Mouse (Mus musculus): ENCODE results near the gene Sptbn4. TPM values are rescaled to one million over a fixed set of nuclear protein-coding genes. Genes with fewer than 3 reads are reported as not detected.
A peak's percentile ranks its signal among the peaks of the same experiment; 100 is the strongest.

The Sptbn4 gene
- total RNA-seq, 2 experiments from 2014 or later, result 128 to 132 TPM

DNA sequence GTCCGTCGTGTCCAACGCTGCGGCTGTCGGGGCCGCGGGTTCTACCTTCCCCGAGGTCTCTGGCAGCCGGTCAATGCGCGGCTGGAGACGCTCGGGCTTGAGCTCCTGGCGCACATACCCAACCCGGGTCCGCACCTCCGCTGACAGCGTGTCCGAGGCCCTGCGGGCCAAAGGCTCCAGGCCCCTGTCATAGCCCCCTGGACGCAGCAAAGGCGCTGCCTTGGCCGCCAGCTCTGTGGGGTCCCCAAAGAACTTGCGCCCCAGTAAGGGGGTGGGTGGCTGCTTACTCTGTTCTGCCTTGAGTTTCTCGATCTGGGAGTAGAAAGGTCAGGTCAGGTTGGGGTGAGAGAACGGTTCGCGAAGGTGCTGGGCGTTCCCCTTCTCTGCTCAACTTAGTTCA is 83.1 kb downstream of the Sptbn4 start:
- DNase-seq (ENCODE audit: low spot score in 2 of 2), result no peak
- intact Hi-C loops (cut with DNase I), result no loop called here

DNA sequence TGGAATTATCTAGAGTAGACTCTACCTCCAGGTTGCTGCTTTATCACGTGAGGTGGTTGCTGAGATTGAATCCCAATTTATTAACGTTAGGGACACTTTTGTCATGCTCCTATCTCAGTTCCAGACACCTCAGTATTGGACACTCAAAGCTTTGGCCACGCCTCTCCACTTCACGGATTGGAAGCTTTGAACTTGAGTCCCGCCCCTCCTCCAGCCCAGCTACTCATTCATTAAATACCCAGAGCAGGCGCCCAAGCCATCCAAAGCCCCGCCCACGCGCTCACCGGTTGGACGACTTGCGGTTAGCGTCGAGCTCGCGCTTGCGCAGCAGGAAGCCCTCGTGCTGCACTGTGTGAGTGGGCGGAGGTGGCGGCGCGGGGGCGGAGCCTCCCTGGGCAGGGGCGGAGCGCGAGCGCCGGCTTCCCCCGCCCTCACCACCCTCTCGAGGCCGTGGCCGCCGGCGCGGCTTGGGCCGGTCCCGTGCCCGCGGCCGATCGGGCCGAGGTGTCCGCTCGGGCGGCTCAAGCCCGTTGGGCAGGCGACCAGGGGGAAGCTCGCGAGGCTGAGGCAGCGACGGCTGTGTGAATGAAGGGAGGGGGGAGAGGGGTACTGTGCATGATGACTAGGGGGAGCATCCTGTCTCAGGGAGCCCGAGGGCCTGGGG is 86.1 kb downstream of the Sptbn4 start:
- peak; percentile 99 to 100 for DNase-seq (ENCODE audit: low spot score in 2 of 2)
- intact Hi-C loops (cut with DNase I), result no loop called here

DNA sequence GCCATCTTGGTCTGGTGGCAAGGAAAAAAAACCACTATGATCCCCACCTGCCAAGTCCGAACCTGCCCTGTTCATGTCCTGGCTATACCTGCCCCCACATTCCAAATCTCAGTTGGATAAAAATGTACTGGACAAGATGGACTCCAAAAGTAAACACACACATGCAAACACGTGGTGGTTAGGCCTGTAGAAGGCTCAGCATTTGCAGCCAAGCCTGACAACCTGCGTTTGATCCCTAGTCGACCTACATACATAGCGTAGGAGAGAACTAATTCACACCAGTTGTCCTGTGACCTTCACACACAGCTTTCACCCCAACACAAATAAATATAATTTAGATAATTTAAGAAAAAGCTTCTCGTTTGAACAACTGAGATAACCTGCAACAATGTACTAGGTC is 86.7 kb downstream of the Sptbn4 start:
- intact Hi-C loops (cut with DNase I), result no loop called here
- DNase-seq (ENCODE audit: low spot score in 2 of 2), result no peak

DNA sequence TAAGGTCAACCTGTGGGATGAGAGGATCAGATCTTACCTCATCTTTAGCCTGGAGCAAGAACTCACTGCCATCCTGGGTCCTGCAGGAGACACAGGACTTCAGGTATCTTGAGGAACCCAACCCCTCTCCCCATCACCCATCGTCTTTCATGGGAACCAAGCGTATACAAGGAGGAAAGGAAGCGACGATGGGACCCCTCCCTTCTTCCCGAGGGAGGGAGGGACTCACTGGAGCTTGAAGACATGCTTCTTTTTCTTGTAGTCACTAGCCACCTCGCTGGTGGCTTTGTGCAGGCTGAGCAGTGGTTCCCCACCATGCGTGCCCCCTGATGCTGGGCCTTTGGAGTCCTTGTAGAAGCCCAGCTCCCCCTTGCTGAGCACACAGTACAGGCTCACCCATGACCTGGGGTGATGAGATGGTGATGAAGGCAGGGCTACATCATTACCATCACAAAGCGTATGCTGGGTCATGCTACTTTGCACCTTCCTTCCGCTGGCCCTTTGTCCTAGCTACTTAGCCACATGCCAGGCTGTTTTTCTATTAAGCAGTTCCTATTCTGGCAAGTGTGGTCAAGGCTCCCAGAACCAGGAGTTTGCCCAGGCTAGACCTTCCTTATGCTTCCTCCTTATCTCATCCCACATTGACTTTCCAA is 87.7 kb downstream of the Sptbn4 start:
- DNase-seq (ENCODE audit: low spot score in 2 of 2), result no peak
- intact Hi-C loops (cut with DNase I), result no loop called here

DNA sequence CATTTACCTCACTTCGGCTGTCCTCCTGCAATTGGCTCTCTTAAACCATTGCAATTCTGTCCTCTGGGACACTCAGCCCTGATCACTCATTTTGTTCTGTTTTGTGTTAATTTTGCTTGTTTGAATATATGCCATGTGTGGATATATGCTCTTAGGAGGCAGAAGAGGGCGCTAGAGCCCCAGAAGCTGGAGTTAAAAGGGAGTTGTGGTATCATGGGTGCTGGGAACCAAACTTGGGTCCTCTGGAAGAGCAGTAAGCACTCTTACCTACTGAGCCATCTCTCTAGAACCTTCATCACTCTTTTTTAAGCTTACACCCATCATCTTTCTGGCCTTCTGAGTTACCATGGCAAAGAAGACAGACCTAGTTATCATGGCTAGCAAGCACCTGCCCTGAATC is 88.3 kb downstream of the Sptbn4 start:
- DNase-seq (ENCODE audit: low spot score in 2 of 2), result no peak
- intact Hi-C loops (cut with DNase I), result no loop called here

DNA sequence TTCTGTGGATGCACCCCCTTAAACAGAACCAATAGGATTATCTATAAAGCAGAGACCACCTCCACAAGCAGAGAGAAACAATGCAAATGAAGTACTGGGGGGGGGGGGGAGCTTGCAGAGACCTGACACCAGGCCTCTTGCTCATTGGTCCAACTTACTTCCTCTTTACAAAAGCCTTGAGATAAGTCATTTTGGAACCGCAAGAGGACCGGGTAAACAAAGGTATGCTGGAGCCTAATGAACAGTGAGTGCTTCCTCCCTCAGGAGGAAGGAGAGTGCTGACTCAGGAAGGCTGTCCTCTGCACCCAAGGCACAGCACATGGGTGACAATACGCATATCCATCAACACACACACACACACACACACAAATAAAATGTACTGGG is 89.9 kb downstream of the Sptbn4 start:
- DNase-seq (ENCODE audit: low spot score in 2 of 2), result no peak
- intact Hi-C loops (cut with DNase I), result no loop called here

DNA sequence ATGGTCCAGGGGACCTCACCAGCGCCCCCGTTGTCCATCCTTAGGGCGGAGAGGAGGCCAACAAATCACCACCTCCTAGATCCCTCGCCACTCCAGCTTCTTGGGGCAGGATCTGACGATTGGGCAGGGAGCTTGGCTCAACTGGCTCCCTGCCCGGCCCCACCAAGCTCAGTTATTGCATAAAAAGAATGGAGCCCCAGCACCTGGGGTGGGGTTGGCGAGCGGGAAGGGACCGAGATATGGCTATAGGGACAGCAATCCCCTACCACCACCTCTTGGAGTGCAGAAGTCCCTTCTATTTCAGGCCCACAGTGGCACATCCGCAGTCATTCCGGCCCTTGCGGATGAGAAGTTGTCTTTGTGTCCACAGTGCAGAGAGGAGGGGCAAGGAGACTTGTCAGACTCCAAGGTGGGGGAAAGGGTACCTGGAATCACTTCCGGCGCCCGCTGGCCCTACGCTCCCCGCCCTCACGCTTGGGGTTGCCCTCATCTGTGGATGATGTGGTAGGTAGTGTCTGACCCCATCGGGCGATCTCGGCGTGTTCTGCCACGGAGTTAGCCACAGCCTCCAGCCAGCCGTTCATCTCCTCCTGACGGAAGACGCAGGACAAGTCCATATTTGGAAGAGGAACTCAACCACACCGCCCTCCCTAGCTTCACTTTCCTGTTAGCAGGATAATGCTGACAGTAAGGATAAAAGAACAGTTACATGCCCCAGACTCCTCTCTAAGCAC is 90.5 kb downstream of the Sptbn4 start, which contains the start of gene Gm20479:
Gene Gm20479, minus strand, starts transcription at position 559 of the 734 bp plus-strand sequence.
- intact Hi-C loops (cut with DNase I), result no loop called here
- no peak for DNase-seq (ENCODE audit: low spot score in 2 of 2)

DNA sequence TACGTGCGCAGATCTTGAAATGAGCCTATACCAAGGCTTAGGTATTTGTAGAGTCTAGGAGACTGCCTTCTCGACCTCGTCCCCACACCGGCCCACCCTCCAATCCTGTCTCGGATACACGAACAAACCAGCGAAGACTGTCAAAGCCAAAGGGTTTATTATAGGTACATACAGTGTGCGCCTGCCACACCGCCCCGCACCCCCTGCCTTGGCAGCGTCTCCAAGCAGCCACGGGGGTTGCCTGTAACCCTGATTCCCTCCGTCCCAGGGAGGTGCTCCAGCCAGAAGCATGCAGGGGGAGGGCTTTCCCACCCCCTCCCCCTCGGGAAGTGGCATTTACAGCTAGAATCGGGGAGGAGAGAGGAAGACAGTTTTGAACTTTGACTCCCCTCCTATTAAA is 91.2 kb downstream of the Sptbn4 start:
- peak; percentile 29 to 56 for DNase-seq (ENCODE audit: low spot score in 2 of 2)
- intact Hi-C loops (cut with DNase I), result no loop called here

DNA sequence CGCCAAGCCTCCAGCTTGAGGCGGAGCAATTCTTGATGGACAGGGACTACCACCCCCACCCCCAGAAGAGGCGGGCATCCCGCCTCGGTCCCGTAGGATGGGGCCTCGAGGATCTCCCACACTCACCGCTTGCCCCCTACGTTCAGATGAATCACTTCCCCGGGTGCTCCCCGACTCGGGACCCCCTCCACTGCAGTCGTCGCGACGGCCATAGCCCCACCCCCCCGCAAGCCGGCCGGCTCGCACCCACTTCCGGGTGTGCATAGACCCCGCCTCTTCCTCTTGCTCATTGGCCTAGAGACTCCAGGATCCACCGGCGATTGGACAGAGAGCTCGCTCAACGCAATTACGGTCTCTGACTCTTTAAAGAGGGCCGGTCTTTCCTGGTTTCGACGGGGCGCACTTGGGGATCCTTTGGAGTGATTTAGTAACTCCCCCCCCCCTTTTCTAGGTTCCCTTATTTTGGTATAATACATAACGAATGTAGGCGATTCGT is 91.7 kb downstream of the Sptbn4 start, which contains the start of gene Shkbp1:
Gene Shkbp1, minus strand, starts transcription at position 275 of the 496 bp plus-strand sequence.
- peak; percentile 87 to 92 for DNase-seq (ENCODE audit: low spot score in 2 of 2)
- intact Hi-C loops (cut with DNase I), result no loop called here

DNA sequence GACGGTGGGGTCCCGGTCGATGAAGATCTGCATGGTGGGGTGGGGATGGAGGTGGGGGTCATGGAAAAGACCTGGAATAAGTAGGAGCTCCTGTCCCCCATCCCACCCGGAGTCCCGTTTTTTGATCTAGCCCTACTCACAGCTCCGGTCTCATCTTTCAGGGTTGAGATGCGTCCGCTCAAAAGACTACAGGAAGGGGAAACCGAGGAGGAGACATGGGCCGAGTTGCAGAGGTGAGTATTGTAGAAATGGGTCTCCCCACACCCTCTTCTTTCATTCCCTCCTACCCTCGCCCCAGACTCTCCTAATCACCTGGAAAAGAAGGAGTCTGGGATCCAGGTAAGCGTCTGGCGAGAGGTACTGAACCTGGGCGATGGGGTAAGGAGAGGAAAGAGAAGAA is 92.2 kb downstream of the Sptbn4 start:
- DNase-seq (ENCODE audit: low spot score in 2 of 2), result no peak
- intact Hi-C loops (cut with DNase I), result no loop called here

DNA sequence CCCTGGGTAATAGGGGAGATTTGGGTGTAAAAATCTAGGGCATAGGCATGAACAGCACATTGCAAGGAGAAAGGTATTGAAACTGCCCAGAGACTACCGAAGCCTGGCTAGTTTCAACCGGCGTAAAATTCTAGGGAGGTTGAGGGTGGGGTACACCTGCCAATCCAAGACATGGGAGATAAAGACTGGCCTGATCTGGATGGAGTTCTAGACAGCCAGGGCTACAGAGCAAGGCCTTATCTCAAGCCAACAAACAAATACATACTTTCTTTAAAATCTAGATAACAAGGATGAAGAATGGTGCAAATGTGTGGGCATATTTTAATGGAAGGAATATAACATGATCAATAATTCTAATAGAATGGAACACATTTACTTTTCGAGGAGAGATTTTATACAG is 92.7 kb downstream of the Sptbn4 start:
- intact Hi-C loops (cut with DNase I), result no loop called here

DNA sequence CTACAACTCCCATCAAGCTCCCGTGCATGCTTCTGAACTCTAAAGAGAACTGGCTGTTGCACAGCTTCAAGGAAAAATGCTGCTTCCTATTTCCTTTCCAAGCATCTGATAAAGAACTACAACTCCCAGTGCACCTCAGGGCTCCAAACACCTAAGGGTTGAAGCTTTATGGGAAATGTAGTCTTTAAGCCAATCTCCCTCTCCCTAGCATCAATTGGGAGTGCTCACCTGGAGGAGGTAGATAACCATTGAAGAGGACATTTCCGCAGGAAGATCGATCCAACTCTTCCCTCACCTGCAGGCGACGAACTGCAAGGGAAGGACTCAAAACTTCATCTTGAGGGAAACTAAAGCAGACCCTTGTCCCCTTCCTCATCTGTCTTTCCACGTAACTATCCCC is 93.3 kb downstream of the Sptbn4 start:
- intact Hi-C loops (cut with DNase I), result no loop called here
- peak in 1 of 2 experiments; percentile 68 for DNase-seq (ENCODE audit: low spot score in 2 of 2)

More for the DNA sequence above, 92.7 kb downstream of the Sptbn4 start:
- DNase-seq (ENCODE audit: low spot score in 2 of 2), result no peak

DNA sequence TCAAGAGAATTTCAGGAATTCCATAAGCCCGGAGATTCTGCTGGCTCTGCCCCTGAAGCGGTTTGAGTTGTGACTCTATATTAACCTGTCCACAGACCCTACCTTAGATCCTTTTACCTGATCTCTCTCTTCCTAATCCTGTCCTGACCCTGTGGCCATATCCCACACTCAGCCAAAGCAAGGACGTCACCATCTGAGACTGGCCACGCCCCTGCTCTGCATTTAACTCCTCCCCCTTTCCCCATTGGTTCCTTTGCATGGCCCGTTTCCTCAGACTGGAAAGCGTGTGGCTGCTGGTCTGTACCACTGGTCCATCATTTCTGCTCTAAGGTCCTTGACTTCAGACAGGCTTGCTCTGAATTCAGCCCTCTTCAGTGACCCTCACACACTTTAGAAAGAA is 102.0 kb downstream of the Sptbn4 start:
- DNase-seq (ENCODE audit: low spot score in 2 of 2), result no peak
- intact Hi-C loops (cut with DNase I), result no loop called here

DNA sequence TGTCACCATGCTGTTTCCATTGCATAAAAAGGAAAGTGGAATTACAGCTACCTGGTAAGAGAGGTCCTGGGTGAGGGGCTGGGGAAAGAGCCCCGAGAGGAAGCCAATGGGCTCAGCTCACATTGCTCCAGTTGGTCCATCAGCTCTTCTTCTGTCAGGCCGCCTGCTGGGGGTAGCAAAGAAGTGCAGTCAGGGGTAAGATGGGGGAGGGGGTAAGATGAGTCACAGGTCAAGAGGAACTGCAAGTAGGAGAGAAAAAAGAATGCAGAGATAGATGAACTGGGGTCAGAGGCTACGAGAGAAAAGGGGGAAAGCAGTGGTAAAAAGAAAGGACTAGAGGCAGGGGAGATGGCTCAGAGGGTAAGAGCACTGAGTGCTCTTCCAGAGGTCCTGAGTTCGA is 104.9 kb downstream of the Sptbn4 start:
- DNase-seq (ENCODE audit: low spot score in 2 of 2), result no peak
- intact Hi-C loops (cut with DNase I), result no loop called here

DNA sequence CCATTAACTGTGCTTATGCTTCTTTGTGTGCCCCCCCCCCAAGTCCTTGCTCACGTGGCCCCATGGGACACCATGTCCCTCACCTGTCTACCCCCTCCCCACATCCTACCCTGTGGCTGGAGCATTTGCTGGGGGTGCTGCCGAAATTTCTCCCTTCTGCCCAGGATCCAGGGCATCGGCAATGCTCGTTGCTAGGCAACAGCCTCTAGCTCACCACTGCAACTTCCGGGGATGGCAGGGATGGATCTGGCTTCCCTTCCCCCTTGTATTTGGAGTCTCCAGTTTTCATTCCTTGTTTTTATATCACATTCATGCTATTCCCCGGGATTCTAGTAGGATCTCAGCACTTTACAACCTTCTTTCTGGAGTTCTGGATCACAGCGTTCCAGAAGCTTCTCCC is 108.0 kb downstream of the Sptbn4 start:
- intact Hi-C loops (cut with DNase I), result loop anchor here (5.0 to 10.0 kb wide), 4 partner anchors 43 to 345 kb away; partner anchors contain the start of gene Zfp607b
- peak; percentile 70 to 85 for DNase-seq (ENCODE audit: low spot score in 2 of 2)

DNA sequence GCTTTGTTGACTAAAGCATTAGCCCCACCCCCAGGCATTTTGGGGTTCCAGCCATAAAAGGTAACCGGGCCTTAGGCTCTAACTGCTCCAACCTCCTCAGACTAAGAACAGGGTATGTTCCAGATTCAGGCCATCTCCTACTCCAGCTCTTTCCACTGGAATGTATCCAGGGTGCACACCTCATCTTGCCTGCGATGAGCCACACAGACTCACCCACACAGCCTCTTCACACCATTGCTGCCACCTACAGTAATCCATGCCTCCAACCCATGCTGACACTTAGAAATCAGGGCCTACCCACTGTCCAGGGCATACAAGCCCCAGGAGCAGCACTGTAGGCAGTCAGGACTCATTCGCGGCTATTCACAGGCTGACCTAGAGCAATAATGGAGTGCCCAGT is 108.4 kb downstream of the Sptbn4 start:
- peak in 1 of 2 experiments; percentile 46 for DNase-seq (ENCODE audit: low spot score in 2 of 2)
- intact Hi-C loops (cut with DNase I), result loop anchor here (5.0 to 10.0 kb wide), 4 partner anchors 43 to 346 kb away; partner anchors contain the start of gene Zfp607b

DNA sequence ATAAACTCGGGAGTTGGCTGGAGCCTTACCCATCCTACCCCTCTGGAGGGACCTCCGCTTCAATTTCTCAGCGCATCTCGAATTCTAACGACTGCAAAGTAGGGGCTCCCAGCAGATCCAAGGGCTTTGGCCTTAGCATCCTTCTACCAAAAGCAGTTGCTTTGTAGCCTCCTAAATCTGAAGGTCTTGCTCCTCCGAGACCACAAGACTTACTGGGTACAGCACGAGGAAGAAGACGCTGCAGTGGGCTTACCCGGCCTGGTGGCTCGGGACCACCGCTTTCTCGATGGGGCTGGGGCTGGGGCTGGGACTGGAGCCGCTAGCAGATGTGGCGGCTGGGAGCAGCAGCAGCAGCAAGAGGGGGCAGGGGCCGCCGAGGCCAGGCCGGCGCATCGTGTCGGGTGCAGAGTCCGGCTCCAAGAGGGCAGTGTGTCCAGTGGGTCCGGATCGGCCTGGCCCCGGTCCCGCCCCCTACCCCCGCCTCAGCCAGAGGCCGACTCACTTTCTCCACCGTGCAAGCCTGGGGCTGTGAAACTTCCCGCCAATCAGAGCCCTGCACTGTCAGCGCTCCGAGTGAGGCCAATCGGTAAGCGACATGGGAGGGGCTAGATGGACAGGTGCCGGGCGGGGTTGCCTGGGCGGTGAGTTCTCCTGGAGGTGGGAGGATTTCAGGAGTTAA is 110.2 kb downstream of the Sptbn4 start, which contains the start of gene Ltbp4:
Gene Ltbp4, minus strand, starts transcription at position 518 of the 679 bp plus-strand sequence.
- intact Hi-C loops (cut with DNase I), result loop anchor here (5.0 to 10.0 kb wide), 4 partner anchors 45 to 347 kb away; partner anchors contain the start of gene Zfp607b
- no peak for DNase-seq (ENCODE audit: low spot score in 2 of 2)

DNA sequence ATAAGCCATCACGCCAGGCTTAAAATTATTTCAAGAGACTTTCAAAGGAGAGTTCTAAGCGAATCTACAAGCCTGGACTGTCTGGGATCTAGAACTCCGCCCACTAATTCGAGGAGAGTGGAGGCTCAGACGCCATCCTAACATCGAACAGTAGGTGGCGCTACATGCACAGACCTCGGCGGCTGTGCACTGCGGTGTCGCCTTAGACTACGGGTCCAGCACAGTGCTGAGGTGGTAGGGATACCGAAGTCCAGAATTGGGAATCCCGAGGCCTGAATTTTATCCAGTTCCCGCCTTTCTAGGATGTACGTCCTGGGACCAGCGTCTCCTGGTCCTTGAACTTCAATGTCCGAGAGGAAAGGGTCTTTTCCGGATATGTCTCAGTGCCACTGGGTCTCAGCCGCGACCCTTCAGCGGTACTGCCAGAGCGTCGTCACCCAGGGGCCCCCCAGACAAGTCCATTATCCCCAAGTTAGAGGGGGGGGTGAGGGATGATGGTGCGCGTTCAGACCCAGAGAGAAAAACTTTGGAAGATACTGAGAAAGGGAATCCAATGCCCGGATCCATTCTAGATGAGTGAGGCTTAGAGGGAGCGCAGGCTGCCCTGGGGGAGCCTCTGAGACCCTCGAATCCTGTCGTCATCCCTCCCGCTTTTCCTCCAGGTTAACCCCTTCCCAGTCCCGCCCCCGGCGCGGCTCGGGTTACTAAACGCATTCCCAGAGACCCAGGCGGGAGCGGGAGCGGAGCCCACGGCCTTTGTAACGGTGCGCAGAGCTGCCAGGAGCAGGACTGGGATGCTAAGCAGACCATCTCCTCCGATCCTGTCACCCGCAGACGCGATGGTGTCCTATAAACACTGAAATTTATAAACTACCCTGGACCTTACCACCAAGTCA is 111.3 kb downstream of the Sptbn4 start:
- peak; percentile 94 to 95 for DNase-seq (ENCODE audit: low spot score in 2 of 2)
- intact Hi-C loops (cut with DNase I), result loop anchor here (5.0 to 10.0 kb wide), 4 partner anchors 46 to 349 kb away; partner anchors contain the start of gene Zfp607b
